Mouse (Mus musculus) heart, postnatal 14 days (tissue): ENCODE measurements around the gene Cmss1. TPM values are rescaled to one million over a fixed set of nuclear protein-coding genes. Genes with fewer than 3 reads are reported as not detected.

Experiments
- DNase-seq, 2 experiments: peaks; one replicate each; pipeline ENCODE4 v3.0.0; 2021 to 2022
- intact Hi-C: fragments of 180-260 bp; cut with DNase I; formaldehyde crosslinking; loops from one replicate; pipeline ENCODE4 v1.15.1; 2025
- total RNA-seq, 2 experiments: library from RNA; stranded (reverse); gene quantifications; 2 replicates each; pipeline ENCODE4 v1.2.3; 2021

The Cmss1 gene
- total RNA-seq, 2 experiments from 2014 or later, result 54.0 to 56.2 TPM

DNA sequence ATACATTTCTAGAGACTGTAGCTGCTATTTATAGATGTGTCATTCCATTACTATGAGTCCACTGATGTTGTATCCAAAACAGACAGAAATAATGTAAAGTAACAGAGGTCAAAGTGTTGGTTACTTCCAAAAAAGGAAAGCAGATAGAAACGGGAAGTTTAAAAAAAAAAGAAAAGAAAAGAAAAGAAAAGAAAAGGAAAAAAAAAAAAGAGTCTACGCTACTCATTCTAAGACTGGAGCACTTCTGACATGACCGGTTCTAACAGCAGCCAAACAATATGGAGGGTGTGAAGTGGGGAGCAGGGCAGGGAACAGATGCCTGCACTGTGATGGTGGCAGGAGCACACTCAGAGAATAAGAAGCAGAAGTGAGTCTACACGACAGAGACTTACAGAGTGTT lies 78.2 kb downstream of the Cmss1 start:
- intact Hi-C loops, result no loop called here
- no peak for DNase-seq

DNA sequence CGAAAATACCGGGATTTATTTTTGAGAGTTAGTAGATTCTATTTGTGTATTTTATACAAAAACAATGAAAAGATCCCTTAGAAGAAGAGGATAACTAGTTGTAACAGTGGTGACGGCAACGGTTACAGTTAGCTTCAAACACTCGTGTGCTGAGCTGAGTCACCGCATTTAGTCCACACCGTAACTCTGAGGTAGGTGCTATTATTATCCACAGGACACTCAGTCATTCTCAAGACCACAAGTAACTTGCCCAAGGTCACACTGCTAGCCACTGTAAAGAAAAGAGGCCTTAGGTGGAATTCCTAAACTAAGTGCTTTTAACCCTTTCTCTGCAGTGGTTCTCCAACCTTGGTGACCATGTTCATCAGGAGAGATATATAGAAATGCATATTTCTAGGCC lies 79.8 kb downstream of the Cmss1 start:
- intact Hi-C loops, result no loop called here
- no peak for DNase-seq

DNA sequence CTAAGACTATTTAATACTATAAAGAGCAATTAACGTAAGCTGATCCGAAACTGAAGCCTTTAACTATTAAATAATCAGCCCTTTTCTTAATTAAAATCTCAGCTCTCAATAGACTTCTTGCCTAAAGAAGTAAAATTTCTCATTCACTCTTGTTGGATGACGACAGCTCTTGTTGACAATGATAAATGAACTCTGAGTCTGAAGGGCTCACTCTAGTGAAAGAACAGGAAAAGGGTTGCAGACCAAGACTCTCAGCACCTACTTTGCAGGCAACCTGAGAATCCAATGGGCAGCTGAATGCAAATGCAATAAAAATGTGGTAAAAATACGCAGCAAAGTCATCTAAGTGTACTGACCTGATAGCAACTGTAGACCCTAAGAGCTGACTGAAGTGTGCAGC lies 81.2 kb downstream of the Cmss1 start:
- intact Hi-C loops, result no loop called here
- DNase-seq, result no peak

DNA sequence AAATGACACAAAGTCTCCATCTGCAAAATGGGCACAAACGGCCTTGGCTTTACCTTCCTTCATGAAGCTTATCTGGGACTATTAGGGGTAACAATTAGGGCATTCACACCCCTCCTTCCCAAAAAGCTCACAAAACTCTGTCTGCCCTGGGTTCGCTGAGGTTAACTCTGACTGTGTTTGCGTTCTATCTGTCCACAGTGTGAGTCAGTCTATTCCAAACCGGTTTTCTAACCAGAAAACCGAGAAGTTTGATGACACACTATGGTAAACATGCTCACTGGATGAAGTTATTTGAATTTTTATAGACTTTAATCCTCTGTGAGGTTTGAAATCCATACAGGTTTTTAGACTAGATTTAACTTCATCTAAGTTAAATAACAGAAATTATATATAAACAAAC lies 81.6 kb downstream of the Cmss1 start:
- DNase-seq, result no peak
- intact Hi-C loops, result no loop called here

DNA sequence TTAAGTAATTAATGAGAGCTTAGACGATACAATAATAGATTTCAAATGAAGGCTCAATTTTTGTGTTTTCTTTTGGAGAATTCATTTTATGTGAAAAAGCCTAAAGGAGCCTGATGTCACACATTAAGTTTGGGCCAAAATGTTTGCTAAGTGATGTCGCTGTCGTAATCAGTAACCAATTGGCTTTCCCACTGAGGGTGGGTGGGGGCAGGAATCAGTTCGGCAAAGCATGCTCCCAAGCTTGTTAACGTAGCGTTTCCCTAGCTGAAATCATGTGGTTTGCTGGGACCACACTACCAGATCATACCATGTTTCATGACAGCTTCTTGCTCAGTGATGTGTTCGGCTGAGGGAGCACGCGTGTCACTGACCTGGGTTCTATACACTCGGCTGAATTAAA lies 91.0 kb downstream of the Cmss1 start:
- peak in 1 of 2 experiments; percentile 35 for DNase-seq
- intact Hi-C loops, result no loop called here

DNA sequence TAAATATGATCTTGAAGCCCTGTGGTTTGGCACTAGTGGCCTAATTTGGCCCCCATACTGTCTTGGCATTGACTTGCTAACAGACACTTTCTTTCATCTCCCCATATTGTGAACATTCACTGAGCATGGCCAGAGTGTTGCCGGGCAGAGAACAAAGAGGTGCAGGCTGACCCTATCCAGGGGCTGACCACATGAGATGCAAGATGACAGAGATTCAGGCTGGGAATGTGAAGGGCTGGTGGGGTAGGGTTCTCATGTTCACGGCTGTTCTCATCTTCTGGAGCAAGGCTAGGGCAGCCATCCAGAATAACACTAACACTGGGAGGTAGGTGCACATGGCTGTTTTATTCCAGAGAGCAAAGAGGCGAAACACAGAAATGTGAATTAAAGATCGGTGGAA lies 92.3 kb downstream of the Cmss1 start:
- no peak for DNase-seq
- intact Hi-C loops, result no loop called here

DNA sequence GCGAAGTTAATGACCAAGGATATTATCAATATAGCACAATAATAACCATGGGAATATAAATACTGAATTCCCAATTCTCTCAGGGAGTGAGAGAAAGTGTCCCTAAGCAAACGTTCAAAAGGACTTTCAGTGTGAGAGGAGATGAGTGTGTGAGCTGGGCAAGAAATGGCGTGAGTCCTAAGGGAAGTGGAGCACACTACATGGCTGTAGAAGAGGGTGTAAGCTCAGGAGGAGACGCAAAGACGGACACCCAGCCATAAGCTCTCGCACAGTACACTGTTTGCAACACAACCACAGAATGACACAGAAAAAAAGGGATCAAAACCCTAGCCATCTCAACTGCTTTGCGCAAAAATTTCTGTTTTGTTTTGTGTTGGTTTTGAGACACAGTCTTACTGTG lies 93.1 kb downstream of the Cmss1 start:
- DNase-seq, result no peak

DNA sequence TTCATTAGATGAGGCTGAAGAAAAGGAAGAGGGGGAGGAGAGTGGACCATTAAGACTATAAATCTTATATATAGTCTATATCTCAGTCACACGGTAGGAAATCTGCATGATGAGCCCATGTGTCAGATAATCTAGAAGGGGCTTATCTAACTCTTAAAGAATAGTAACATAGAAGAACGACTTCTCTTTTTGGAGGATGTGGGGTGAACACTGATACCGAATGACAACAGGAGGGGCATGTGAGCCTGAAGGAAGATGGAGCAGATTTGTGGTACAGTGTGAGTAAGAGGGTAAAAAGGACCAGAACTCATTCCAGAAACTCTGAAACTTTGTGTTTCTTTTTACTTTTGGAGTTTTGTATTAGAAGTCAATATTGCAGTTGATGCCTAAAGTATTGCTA lies 97.6 kb downstream of the Cmss1 start:
- no peak for DNase-seq
- intact Hi-C loops, result no loop called here

More for the DNA sequence above, 93.1 kb downstream of the Cmss1 start:
- intact Hi-C loops, result no loop called here

DNA sequence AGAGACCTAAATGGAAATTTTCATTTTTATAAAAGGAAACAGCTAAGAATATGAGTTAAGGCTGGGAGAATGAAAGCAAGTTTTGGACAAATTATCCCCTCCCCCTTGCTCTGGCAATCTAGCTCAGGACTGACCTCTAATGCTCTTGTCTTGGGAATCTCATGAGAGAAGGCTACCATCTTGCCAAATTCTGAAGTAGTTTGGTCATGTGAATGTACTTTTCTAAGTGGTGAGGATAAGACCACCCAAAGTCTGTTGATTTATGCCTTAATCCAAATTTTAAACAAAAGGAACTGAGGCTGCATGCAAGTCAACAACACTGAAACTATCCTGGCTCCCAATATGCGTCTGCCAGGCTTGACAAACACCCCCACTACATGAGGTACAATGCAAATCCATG lies 98.3 kb downstream of the Cmss1 start:
- intact Hi-C loops, result no loop called here
- DNase-seq, result no peak

DNA sequence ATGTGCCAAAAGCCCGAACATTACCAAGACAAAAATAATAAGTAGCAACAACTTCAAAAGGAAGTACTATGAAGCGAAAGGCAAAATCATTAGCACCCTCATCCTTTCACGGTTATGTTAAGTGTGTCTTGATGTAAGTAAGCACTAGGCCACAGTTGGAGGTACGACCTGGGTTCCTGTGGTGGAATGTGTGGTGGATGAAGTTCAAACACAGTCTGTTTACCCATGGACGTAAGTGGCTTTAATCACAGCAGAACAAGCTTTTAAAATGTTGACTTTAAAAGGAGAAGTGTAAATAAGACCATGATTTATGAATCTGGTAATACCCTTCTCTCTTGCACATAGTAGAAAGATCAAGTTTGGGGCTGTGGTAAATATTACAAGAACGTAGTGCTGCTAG lies 100.5 kb downstream of the Cmss1 start:
- no peak for DNase-seq
- intact Hi-C loops, result no loop called here

DNA sequence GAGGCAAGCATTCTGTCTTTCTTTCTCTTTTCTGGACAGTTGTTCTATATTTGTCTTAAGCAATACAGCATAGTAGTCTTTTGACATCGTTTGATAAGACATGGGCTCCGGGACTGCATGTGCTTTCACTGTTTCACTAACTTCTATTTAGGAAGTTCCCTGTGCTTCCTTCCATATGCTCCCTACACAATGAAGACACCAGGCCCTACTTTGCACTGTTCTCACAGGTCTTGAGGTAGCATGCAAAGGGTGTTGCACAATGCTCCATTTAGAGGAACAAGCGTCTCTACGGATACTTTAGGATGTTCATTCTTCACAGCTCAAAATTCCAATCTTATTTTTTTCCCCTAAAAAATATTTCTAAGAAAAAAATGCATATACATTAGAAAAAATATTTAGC lies 101.9 kb downstream of the Cmss1 start:
- intact Hi-C loops, result loop anchor here (5.0 kb wide), 1 partner anchor 43 kb away; no protein-coding TSS in a partner anchor
- DNase-seq, result no peak

DNA sequence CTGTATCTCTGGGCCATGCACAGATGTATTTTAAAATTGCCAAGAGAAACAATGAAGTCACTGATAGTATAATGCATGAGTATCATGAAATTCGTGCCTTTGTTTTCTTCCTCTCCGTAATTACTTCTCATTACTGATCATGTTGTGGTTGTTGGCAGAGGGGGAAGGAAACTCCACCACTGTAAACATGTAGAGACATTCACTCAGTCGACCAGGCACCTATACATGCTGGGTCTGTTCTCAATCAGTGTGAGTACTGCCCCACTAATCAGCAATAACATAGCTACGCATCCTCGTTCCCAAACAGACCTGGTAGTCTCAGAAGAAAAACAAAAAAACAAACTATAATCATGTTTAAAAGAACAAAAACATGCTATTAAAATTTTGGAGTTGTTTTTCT lies 103.9 kb downstream of the Cmss1 start:
- intact Hi-C loops, result loop anchor here (5.0 kb wide), 1 partner anchor 45 kb away; no protein-coding TSS in a partner anchor
- DNase-seq, result no peak

DNA sequence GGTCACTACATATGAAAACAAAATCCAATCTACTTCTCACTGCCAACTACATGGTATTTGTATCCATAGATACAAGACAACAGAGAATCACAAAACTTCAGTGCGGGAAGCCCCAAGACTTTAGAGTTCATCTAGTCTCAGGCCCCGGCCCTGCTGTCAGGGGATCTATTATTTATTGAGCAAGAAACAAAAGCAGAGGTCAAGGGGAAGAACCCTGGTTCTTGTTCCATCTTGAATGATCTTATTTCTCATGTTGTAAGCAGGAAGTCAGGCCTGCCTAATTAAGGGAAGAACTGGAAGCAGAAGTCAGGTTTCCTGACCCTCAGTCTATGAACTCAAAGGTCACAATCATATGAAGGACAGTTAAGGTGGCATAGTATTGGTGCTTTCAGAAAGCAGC lies 104.4 kb downstream of the Cmss1 start:
- intact Hi-C loops, result loop anchor here (5.0 kb wide), 1 partner anchor 45 kb away; no protein-coding TSS in a partner anchor
- DNase-seq, result no peak

DNA sequence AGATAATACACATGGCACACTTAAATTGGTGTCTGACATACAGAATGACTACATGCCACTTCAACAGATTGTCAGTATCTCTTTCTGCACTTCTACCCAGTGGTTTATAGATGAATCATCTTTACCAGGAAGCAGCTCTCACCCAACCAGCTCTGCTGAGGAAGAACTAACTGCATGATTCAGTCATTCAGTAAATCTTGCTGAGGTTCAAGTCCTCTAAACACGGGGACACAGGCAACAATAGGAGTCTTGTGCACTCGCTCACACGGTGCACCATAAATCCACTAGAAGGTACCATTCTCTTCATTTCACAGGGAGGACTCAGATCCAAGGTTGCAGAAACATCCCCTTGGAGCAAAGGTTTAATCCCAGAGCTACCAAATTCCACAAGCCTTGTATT lies 105.8 kb downstream of the Cmss1 start:
- intact Hi-C loops, result loop anchor here (5.0 kb wide), 1 partner anchor 46 kb away; no protein-coding TSS in a partner anchor
- DNase-seq, result no peak

DNA sequence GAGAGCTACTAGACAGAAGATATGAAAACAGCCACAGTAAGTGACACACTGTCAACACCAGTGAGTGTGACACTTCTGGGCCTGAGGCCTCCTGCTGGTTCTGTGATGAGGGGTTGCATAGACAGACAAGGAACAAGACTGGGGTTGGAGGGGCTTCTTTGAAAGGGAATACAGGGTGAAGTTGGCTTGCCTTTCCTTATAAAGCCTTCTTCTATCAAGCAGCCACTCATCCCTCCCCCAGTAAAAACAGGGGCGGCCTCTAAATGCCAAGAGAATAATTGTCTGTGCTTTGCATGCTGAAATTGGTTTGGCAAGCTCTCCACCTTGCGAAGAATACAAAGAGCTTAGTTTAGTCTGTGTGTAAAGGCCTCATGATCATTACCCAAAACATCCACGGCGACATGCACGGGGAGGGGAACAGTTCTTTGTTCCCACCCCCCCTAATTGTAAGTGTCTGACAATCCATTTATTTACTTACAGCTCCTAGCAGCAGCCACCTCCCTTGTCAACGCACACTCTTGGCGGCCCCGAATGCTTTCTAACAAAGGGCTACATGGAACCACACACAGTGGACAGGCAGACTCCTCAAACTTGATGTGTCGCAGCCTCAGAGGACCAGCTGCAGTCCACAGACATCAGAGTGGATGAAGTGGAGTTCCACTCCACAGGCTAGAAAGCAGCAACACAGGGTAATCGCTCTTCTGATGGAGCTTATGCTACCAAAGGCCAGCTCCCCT lies 110.1 kb downstream of the Cmss1 start:
- intact Hi-C loops, result no loop called here
- DNase-seq, result peak in 1 of 2 experiments; percentile 31

DNA sequence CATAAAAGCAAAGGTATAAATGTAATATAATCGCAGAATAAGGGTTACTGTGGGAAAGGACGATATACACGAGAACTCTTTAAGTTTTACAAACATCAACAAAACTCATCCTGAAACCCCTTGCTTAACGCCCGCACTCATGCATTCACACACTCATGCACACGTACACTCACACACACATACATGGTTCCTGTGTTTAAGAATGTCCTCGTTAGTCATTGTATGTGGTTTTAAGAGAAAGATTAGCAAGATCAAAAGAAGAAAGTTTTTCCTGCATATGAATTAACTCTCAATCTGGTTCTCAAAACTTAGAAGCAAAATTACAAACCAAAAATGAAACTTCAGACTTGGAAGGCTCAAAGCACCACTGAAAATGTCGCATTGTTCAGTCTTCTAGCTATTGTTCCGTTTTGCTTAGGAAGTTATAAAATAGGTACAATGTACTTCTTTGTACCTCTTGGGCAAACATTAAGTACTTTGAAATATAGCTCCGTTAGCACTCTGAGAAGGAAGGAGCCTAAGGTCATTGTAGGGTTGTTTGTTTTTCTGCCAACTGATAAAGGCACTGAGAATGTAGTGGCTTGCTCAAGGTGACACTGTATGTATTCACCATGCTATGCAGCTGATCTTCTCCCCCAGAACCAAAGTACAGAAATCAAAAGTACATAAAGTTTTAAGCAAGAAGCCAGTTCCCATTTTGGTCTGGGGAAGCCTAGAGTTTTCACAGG lies 111.0 kb downstream of the Cmss1 start:
- no peak for DNase-seq
- intact Hi-C loops, result no loop called here

DNA sequence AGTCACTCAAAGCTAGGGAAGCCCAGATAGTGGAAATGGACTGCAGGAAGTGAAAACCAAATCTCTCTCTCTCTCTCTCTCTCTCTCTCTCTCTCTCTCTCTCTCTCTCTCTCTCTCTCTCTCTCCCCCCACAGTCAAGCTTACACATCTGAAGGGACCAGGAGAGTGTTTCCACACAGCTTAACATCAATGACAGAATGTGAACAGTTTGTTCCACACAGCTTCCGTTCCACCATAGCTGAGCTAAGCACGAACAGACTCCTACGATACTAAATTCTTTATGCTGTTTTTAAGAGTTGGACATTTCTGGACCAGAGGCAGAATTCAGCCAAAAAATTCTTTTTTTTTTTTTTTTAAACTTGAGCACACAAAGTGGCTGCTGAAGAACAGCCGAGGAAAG lies 114.8 kb downstream of the Cmss1 start:
- DNase-seq, result no peak
- intact Hi-C loops, result no loop called here

DNA sequence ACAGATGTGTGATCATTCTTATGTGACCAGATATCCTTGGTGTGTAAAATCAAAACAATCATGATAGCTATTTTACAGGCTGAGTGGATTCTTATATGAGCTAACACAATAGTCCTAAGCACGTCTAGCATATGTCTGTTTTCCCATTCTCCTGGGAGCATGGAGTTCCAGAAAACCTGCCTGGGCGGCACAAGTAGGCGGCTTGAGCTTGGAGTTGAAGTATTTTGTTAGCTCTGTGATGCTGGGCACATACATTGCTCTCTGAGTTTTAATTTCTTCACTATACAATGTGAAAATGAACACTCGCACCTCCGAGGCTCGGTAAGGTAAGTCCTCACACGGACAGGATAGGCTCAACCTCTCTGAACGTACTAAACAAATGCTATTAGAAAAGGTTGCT lies 116.0 kb downstream of the Cmss1 start:
- intact Hi-C loops, result no loop called here
- no peak for DNase-seq

DNA sequence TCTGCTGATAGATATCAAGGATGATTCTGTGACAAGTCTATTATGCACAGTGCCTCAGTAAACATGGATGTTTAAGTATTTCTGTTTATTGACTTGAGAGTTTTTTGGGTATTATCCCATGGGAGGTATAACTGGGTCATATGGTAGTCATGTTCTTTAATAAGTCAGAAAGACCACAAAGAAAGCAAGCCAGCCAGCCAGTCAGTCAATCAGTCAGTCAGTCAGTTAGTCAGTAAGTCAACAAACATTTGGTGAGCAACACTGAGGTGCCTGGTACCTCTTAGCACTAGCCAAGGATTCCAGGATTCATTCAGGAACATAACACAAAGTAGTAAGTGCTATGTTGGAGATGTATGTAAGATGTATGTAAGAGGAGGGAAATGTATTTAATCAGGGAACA lies 118.0 kb downstream of the Cmss1 start:
- intact Hi-C loops, result no loop called here
- DNase-seq, result no peak

DNA sequence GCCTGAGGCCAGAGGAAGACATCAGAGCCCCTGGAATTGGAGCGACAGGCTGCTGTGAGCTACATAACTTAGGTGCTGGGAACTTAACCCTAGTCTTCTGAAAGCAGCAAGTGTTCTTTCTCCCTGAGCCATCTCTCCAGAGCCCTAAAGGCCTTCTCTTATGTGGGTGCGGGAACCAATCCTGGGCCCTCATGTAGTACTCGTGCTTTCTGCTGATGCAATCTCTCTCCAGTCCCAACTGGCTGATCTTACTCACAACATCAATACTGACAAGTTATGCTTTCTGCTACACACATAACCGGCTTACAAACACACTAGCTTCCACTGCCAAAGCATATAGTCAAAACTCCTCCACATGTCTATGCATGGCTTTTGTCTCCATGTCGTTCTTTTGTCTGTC lies 120.4 kb downstream of the Cmss1 start:
- intact Hi-C loops, result no loop called here
- DNase-seq, result no peak

DNA sequence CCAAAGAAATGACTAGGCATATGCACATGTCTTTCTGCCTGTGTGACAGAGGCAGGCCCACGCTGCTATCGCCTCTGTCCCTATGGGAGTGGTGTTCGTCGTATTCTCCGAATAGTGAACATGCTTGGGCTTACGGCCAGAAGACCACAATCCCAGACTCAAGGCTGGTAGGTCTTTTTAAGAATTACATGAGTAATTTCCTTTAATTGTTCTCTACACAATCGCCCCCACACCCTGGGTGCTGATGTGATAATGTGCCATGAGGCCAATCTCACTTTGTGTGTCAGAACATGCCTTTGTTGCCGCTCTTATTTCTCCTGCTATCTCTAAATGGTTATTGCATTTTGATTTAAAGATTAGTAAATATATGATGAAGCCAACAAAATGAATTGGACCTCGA lies 121.4 kb downstream of the Cmss1 start:
- intact Hi-C loops, result no loop called here
- peak; percentile 38 to 42 for DNase-seq
